Mouse (Mus musculus) limb, embryonic 10.5 days (tissue): ENCODE data around the gene Tmed6. TPM values are rescaled to one million over a fixed set of nuclear protein-coding genes. Genes with fewer than 3 reads are reported as not detected.
A peak's percentile ranks its signal among the peaks of the same experiment; 100 is the strongest.
"Not testable (repeated sequence)": the region's sequence is repeated elsewhere in the genome, so short reads cannot be mapped to it uniquely, and the experiment has no call there.

Experiments
- DNase-seq: peaks from one replicate; pipeline ENCODE4 v3.0.0-alpha.2; 2017; ENCODE audit warnings: low spot score
- H3K27ac ChIP-seq: fragments of 300-500 bp; sonication (generic); 2 replicates; pipeline ENCODE4 v1.5.1; 2016; ENCODE audit warnings: mild to moderate bottlenecking
- H3K27me3 ChIP-seq: fragments of 300-500 bp; sonication (generic); 2 replicates; pipeline ENCODE4 v1.6.1; 2016; ENCODE audit warnings: low read depth, mild to moderate bottlenecking; ENCODE audit not compliant: poor library complexity, severe bottlenecking
- H3K36me3 ChIP-seq: fragments of 300-500 bp; sonication (generic); 2 replicates; pipeline ENCODE4 v1.6.1; 2016; ENCODE audit warnings: mild to moderate bottlenecking, moderate library complexity
- H3K4me1 ChIP-seq: fragments of 300-500 bp; sonication (generic); 2 replicates; pipeline ENCODE4 v1.6.1; 2016
- H3K4me3 ChIP-seq: fragments of 300-500 bp; sonication (generic); 2 replicates; pipeline ENCODE4 v1.5.1; 2016; ENCODE audit warnings: mild to moderate bottlenecking, moderate library complexity
- H3K9me3 ChIP-seq: fragments of 300-500 bp; sonication (generic); replicated peaks from 2 replicates; pipeline ENCODE4 v1.6.1; 2016; ENCODE audit warnings: mild to moderate bottlenecking
- WGBS: fragments of 180-500 bp; shearing (Covaris S2); methylation state at CpG from one replicate; pipeline ENCODE4 v1.1.7; 2016; 5-methylcytosine and 5-hydroxymethylcytosine counted together
- polyA plus RNA-seq: library from polyadenylated mRNA; unstranded; fragments of >200 nt; fragmentation: Nextera tagmentation; extraction: Ambion mirVana; gene quantifications from 2 replicates; pipeline ENCODE4 v1.2.1, GENCODE M21; 2016

The Tmed6 gene
- 0.34 TPM in 1 of 2 replicates, not detected in the other for polyA plus RNA-seq

DNA sequence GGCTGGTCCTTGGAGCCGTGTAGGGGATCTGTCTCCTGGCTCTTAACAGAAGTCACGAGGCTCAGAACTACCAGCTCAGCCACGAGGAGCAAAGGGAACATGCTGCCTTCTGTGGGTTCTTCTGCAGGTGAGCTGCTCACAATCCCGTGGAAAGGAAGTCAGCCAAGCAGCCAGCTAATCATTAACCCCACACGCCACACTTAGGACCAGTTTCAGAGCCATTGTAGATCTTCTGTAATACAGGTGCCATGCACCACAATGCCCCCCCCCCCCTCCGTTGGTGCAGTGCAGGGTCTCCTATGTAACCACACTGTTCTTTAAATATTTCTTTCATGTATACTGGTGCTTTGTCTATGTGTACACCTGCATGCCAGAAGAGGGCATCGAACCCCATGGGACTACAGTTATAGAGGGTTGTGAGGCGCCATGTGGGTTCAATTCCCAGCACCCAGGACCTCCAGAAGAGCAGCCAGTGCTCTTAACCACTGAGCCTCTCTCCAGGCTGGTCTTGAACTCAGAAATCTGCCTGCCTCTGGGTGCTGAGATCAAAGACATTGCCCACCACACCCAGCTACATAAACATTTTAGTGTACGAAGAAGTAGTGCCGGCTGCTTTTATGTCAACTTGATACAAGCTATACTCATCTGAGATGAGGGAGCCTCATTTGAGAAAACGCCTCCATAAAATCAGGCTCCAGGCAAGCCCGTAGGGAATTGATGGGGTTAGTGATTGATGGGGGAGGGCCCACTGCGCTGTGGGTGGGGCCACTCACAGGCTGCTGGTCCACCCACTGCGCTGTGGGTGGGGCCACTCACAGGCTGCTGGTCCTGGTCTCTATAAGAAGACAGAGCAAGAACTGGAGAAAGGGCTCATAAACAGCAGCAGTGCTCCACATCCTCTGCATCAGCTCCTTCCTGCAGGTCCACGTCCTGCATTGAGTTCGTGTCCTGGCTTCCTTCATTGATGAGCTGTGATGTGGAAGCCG is at the start of gene Tmed6:
TSS of gene Tmed6 (minus strand) at position 134 of the 986 bp plus-strand sequence.
- Histone ChIP-seq H3K36me3 (peaks cover 26% of the 10 kb centered on the region), H3K9me3 (no peaks in the 10 kb centered on the region), H3K27me3 (no peaks in the 10 kb centered on the region), H3K4me3 (no peak within 1 kb of the TSS), H3K4me1 (peaks cover 11% of the 10 kb centered on the region), H3K27ac (no peak within 1 kb of the TSS)
- 59% methylated on average over 17 of the region's 17 CpGs for WGBS
- DNase-seq = no peak

DNA sequence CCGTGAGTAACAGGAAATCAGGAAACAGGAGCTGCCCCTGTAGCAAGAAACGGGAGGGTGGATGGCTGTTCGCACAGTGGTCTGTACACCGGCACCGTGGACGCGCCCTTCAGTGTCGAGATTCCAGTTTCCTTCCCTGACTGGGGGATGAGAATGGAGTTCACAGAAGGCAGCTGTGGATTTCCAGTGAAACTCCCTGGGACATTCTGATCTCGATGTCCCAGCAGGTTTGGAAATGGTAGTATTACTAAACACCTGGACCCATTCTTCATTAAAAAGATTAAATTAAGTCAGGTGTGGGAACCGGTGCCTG is 49.5 kb upstream of the Tmed6 start:
- peak overlapping the region; percentile 59 for H3K27ac ChIP-seq
- 61% methylated on average over 10 of the region's 10 CpGs for WGBS
- no peaks in the 10 kb centered on the region for H3K9me3 ChIP-seq
- no peak for DNase-seq
- H3K27me3 ChIP-seq = no peaks in the 10 kb centered on the region
- no peak overlapping the region; the same call in 1 of the 2 replicates for H3K4me3 ChIP-seq
- H3K4me1 ChIP-seq = peaks cover 32% of the 10 kb centered on the region
- no peaks in the 10 kb centered on the region for H3K36me3 ChIP-seq

DNA sequence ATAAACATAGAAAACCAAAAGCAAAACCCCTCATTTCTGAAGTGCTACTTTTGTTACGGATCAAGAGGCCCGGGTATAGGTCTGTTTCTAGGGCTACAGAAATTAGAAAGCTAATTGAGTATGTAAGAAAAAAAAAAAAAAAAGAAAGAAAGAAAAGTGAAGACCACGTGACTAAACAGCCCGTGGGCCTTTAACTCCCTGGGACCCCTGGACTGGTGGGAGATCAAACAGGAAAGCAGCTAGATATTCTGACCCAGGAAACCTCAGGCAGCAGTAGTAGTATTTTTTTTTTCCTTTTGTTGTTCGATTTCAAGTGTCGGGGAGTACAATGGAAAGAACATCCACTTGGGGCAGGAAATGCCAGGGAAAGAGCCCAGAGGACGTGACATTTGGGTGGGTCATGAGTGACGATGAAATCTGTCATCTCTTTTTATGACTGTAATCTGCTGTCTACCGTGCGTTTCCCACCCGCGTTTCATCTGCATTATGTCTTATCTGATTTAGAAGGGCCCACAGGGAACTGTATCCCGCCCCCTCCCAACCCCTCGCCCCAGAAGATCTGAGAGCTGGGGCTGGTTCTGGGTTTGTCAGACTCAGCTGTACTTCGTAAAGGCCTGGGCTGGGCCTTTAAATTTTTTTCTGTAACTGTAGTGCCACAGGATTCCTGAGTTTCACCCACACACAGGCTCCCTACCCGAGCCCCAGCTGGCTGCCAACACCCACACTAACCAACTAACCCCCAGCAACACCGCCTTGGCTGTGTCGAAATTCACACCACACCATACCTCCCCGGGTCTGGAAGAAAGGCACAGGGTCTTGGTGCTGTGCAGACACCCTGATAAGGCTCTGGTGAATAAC is 48.9 kb upstream of the Tmed6 start:
- H3K27ac ChIP-seq = peak overlapping the region; percentile 59

DNA sequence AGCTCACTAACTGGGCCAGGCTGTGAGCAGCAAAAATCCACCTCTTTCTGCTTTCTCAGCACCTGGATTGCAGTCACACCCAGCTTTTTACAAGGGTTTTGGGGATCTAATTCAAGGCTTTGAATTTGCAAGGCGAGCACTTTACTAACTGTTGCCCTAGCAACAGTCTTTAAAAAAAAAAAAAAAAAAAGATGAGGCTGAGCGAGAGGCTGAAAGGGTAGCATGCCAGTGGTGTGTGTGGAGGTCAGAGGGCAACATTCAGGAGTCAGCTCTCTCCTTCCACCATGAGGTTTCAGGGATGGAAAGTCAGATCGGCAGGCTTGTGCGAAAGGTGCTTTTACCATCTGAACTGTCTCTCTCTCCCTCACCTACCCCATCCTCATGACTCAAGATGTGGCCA is 47.8 kb upstream of the Tmed6 start:
- no peaks in the 10 kb centered on the region for H3K27me3 ChIP-seq
- H3K9me3 ChIP-seq = no peaks in the 10 kb centered on the region
- WGBS = 48% methylated on average over 4 of the region's 4 CpGs
- no peak for DNase-seq
- no peak overlapping the region for H3K4me3 ChIP-seq
- H3K4me1 ChIP-seq = peaks cover 24% of the 10 kb centered on the region
- H3K27ac ChIP-seq = no peak overlapping the region
- no peaks in the 10 kb centered on the region for H3K36me3 ChIP-seq

More for the DNA sequence above, 48.9 kb upstream of the Tmed6 start:
- no peaks in the 10 kb centered on the region for H3K27me3 ChIP-seq
- H3K4me1 ChIP-seq = peaks cover 30% of the 10 kb centered on the region
- H3K36me3 ChIP-seq = no peaks in the 10 kb centered on the region
- no peak overlapping the region; the same call in 1 of the 2 replicates for H3K4me3 ChIP-seq
- WGBS = 50% methylated on average over 19 of the region's 19 CpGs
- DNase-seq = no peak
- no peaks in the 10 kb centered on the region for H3K9me3 ChIP-seq

- no peaks in the 10 kb centered on the region for H3K36me3 ChIP-seq
- no peaks in the 10 kb centered on the region for H3K9me3 ChIP-seq
- H3K27ac ChIP-seq = no peak overlapping the region
- no peak for DNase-seq
- no peak overlapping the region for H3K4me3 ChIP-seq
- H3K27me3 ChIP-seq = no peaks in the 10 kb centered on the region
- peaks cover 24% of the 10 kb centered on the region for H3K4me1 ChIP-seq
- 95% methylated on average over 10 of the region's 11 CpGs for WGBS
Observed at GRCm38 (mm10) chr8:107111340-107112105, 46.1 kb upstream of the Tmed6 start.

- no peak for DNase-seq
- H3K36me3 ChIP-seq = no peaks in the 10 kb centered on the region
- no peak overlapping the region for H3K4me3 ChIP-seq
- H3K27me3 ChIP-seq = no peaks in the 10 kb centered on the region
- H3K27ac ChIP-seq = no peak overlapping the region
- no peaks in the 10 kb centered on the region for H3K9me3 ChIP-seq
- 89% methylated on average over 9 of the region's 9 CpGs for WGBS
- peaks cover 24% of the 10 kb centered on the region for H3K4me1 ChIP-seq
Observed at GRCm38 (mm10) chr8:107110629-107111330, 45.3 kb upstream of the Tmed6 start.

DNA sequence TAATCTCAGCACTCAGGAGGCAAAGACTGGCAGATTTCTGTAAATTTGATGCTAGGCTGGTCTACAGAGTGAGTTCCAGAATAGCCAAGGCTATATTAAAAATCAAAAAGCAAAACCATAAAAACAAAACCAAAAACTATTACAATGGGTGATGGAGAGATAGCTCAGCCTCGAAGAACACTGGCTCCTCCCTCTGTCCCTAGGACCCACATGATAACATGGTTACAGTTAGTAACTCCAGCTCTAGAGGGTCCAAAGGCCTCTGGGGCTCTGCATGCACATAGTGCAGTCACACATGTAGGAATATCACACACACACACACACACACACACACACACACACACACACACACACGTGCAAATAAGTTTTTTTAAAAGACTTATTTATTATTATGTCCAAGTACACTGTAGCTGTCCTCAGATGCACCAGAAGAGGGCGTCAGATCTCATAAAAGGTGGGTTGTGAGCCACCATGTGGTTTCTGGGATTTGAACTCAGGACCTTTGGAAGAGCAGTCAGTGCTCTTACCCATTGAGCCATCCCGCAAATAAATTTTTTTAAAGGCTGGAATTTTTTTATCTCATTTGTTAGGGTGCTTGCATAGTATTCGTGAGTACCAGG is 44.5 kb upstream of the Tmed6 start:
- Histone ChIP-seq H3K27ac (no peak overlapping the region), H3K27me3 (no peaks in the 10 kb centered on the region), H3K36me3 (no peaks in the 10 kb centered on the region), H3K4me3 (no peak overlapping the region), H3K9me3 (no peaks in the 10 kb centered on the region), H3K4me1 (peaks cover 22% of the 10 kb centered on the region)
- 82% methylated on average over 5 of the region's 5 CpGs for WGBS
- no peak for DNase-seq

- Histone ChIP-seq H3K27ac (peak overlapping the region; percentile 34; the same call in 1 of the 2 replicates), H3K27me3 (no peaks in the 10 kb centered on the region), H3K9me3 (no peaks in the 10 kb centered on the region), H3K36me3 (no peaks in the 10 kb centered on the region), H3K4me1 (peaks cover 15% of the 10 kb centered on the region), H3K4me3 (no peak overlapping the region)
- no peak for DNase-seq
- 73% methylated on average over 23 of the region's 23 CpGs for WGBS
Observed at GRCm38 (mm10) chr8:107108978-107109720, 43.7 kb upstream of the Tmed6 start.

DNA sequence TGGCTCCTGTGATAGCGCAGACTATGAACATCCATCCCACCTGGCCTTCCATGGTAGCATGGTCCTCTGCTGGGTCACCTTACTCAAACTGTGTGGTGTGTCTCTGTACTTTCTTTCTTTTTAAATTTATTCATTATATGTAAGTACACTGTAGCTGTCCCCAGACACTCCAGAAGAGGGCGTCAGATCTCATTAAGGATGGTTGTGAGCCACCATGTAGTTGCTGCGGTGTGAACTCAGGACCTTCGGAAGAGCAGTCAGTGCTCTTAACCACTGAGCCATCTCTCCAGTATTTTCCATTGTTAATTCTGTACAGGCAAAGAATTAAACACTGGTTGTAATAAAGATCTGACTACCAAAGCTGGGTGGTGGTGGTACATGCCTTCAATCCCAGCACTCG is 42.6 kb upstream of the Tmed6 start:
- H3K27ac ChIP-seq, H3K27me3 ChIP-seq, H3K4me1 ChIP-seq, H3K9me3 ChIP-seq, H3K4me3 ChIP-seq, DNase-seq, H3K36me3 ChIP-seq: not testable (repeated sequence)
- 93% methylated on average over 5 of the region's 5 CpGs for WGBS

DNA sequence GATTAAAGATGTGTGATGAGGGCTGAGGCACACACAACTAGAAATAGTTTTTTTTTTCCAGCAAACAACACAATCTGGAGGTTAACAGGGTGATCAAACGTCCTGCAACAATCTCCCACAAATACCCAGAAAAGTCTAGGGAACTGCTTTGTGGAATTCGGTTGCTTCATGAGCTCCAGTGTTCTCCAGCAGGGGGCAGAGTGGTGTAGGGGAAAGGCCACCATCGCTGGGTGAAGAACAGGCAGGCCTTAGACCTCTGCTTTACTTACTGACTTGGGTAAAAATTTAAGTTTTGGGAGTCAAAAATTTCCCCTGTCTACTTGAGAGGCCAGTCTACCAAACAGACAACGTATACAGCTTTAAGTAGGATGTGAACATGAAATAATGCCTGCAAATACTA is 39.1 kb upstream of the Tmed6 start:
- no peaks in the 10 kb centered on the region for H3K27me3 ChIP-seq
- 9% methylated on average over 4 of the region's 4 CpGs for WGBS

GRCm38 (mm10) chr8:107100635-107101034 is 35.2 kb upstream of the Tmed6 start:
- WGBS = 93% methylated on average over 2 of the region's 2 CpGs
- Histone ChIP-seq H3K9me3 (no peaks in the 10 kb centered on the region), H3K27ac (no peak overlapping the region), H3K4me3 (no peak overlapping the region), H3K4me1 (no peaks in the 10 kb centered on the region), H3K36me3 (no peaks in the 10 kb centered on the region), H3K27me3 (no peaks in the 10 kb centered on the region)
- no peak for DNase-seq

More for the DNA sequence above, 39.1 kb upstream of the Tmed6 start:
- H3K9me3 ChIP-seq = no peaks in the 10 kb centered on the region
- no peak overlapping the region for H3K27ac ChIP-seq
- DNase-seq = peak; percentile 87
- H3K4me3 ChIP-seq = no peak overlapping the region
- peaks cover 6% of the 10 kb centered on the region for H3K4me1 ChIP-seq
- H3K36me3 ChIP-seq = no peaks in the 10 kb centered on the region
